8 mouse cellular contexts compared by ENCODE assay signal in the genomic region with DNA sequence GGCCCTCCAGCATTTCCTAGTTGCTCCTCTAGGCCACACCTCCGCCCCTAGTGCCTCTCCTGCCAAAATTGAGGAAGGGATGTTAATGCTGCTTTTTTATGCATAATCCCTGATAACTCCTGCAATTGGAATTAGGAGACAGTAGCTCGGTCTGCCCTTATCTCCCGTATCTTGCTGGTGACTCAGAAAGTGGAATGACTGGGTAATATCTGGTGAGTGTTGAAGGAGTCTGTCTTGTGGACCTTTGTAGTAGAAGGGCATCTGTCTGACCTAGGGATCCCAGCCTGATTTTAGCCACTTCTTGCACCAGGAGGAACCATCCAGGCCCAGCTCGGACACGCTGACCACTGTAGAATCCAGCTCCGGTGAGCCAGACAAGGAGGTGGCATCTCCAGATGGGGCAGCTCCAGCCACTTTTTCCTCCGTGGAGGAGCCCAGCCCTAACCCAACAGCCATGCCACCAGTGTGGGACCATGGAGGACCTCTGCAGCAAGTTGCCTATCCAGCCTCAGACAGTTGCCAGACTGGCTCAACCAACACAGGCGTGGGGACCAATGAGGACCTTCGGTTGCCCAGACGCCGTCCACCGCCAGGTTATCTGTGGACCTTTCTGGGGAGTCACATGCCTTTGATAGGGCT. TPM values are rescaled to one million over a fixed set of nuclear protein-coding genes. Genes with fewer than 3 reads are reported as not detected.
DNase-seq lines count a peak whose midpoint lies in the region; ATAC-seq and TF ChIP-seq lines count a peak whose summit lies in the region.

No protein-coding gene starts in this region.

- H3K9me3 ChIP-seq in heart, embryonic 14.5 days (ENCODE audit: control insufficient read depth, low read length) = no peaks in the 10 kb centered on the region
- H3K9me3 ChIP-seq in ES-E14 (ENCODE audit: control insufficient read depth, insufficient read depth, low read depth, low read length) = no peaks in the 10 kb centered on the region
- no peaks in the 10 kb centered on the region for H3K9me3 ChIP-seq in erythroblast, embryonic 14.5 days (ENCODE audit: control insufficient read depth, low read length)
- no peaks in the 10 kb centered on the region for H3K9me3 ChIP-seq in limb, embryonic 13.5 days
- H3K9me3 ChIP-seq in stomach, embryonic 15.5 days = no peaks in the 10 kb centered on the region

- in situ Hi-C loops in ES-E14 (cut with MboI; ENCODE audit: low sequenced_read_pairs in 2 of 2, unreplicated experiment in 2 of 2) = no loop called here

- peak overlapping the region; percentile 56 to 98 for H3K27ac ChIP-seq in heart, embryonic 14.5 days (replicated peaks in 1 of 2; ENCODE audit: control insufficient read depth in 1 of 2, insufficient read depth in 1 of 2, low read depth in 2 of 2, low read length in 2 of 2)
- H3K27ac ChIP-seq in ES-E14 (ENCODE audit: insufficient read depth, low read depth, low read length, poor library complexity, severe bottlenecking) = 0 out of 2 replicates have a peak overlapping the region, but pooled peaks have one; percentile 92
- H3K27ac ChIP-seq in limb, embryonic 13.5 days = peak overlapping the region; percentile 98
- H3K27ac ChIP-seq in stomach, embryonic 15.5 days = peak overlapping the region; percentile 99

- peak overlapping the region; percentile 82 for H3K4me2 ChIP-seq in heart, embryonic 14.5 days (ENCODE audit: low read length)
- peak overlapping the region; percentile 75 for H3K4me2 ChIP-seq in limb, embryonic 13.5 days (replicated peaks)
- peak overlapping the region; percentile 77 for H3K4me2 ChIP-seq in stomach, embryonic 15.5 days

- ATAC-seq in heart, embryonic 14.5 days (ENCODE audit: insufficient number of reproducible peaks, insufficient read depth, low FRiP score, low read depth) = no peak
- no peak; the same call in 1 of the 2 replicates for ATAC-seq in limb, embryonic 13.5 days (ENCODE audit: low FRiP score, low read depth)
- ATAC-seq in stomach, embryonic 15.5 days (ENCODE audit: insufficient read depth, low FRiP score, low read depth) = peak; percentile 20
- no peak; the same call in 1 of the 2 replicates for ATAC-seq in megakaryocyte progenitor cell, adult 5-6 weeks (replicated peaks; ENCODE audit: poor library complexity)

- no peaks in the 10 kb centered on the region for H3K27me3 ChIP-seq in heart, embryonic 14.5 days (ENCODE audit: control insufficient read depth, insufficient read depth, low read length)
- H3K27me3 ChIP-seq in erythroblast, embryonic 14.5 days (ENCODE audit: control insufficient read depth) = no peaks in the 10 kb centered on the region
- H3K27me3 ChIP-seq in limb, embryonic 13.5 days = no peaks in the 10 kb centered on the region
- no peaks in the 10 kb centered on the region for H3K27me3 ChIP-seq in stomach, embryonic 15.5 days (replicated peaks)

- WGBS in heart, embryonic 14.5 days = 54% methylated on average over 12 of the region's 12 CpGs
- WGBS in limb, embryonic 13.5 days = 69% methylated on average over 12 of the region's 12 CpGs
- WGBS in stomach, embryonic 15.5 days = 64% methylated on average over 12 of the region's 12 CpGs

- peak overlapping the region; percentile 88 for H3K9ac ChIP-seq in heart, embryonic 14.5 days (ENCODE audit: low read length)
- peak overlapping the region; percentile 98 for H3K9ac ChIP-seq in ES-E14 (ENCODE audit: insufficient read depth, low read depth, low read length, poor library complexity, severe bottlenecking)
- peak overlapping the region; percentile 84 for H3K9ac ChIP-seq in limb, embryonic 13.5 days
- peak overlapping the region; percentile 57; the same call in 1 of the 2 replicates for H3K9ac ChIP-seq in stomach, embryonic 15.5 days

- peaks cover 11 to 15% of the 10 kb centered on the region in 2 experiments for H3K4me1 ChIP-seq in heart, embryonic 14.5 days (ENCODE audit: control insufficient read depth in 2 of 2, insufficient read depth in 2 of 2, low read length in 2 of 2)
- peaks cover 2 to 4% of the 10 kb centered on the region in 2 experiments; a peak in 2 of 4 replicates for H3K4me1 ChIP-seq in ES-E14 (ENCODE audit: control insufficient read depth in 2 of 2, insufficient read depth in 2 of 2, low read length in 2 of 2, poor library complexity in 1 of 2)
- peaks cover 36% of the 10 kb centered on the region for H3K4me1 ChIP-seq in erythroblast, embryonic 14.5 days (ENCODE audit: control insufficient read depth)
- peaks cover 19% of the 10 kb centered on the region for H3K4me1 ChIP-seq in limb, embryonic 13.5 days
- peaks cover 15% of the 10 kb centered on the region for H3K4me1 ChIP-seq in stomach, embryonic 15.5 days

- peak overlapping the region; percentile 70 for H3K4me3 ChIP-seq in heart, embryonic 14.5 days (ENCODE audit: control insufficient read depth in 1 of 2, insufficient read depth in 1 of 2, low read depth in 1 of 2, low read length in 2 of 2)
- peak overlapping the region; percentile 82 to 91 for H3K4me3 ChIP-seq in ES-E14 (ENCODE audit: insufficient read depth in 1 of 2, low read depth in 1 of 2, low read length in 2 of 2, poor library complexity in 1 of 2, severe bottlenecking in 1 of 2)
- H3K4me3 ChIP-seq in erythroblast, embryonic 14.5 days (replicated peaks) = peak overlapping the region; percentile 94
- peak overlapping the region; percentile 67 for H3K4me3 ChIP-seq in limb, embryonic 13.5 days
- peak overlapping the region; percentile 72 for H3K4me3 ChIP-seq in stomach, embryonic 15.5 days (replicated peaks)

- peaks cover 24% of the 10 kb centered on the region for H3K36me3 ChIP-seq in heart, embryonic 14.5 days (ENCODE audit: control insufficient read depth, insufficient read depth, low read length)
- H3K36me3 ChIP-seq in ES-E14 (ENCODE audit: control insufficient read depth, insufficient read depth, low read length, poor library complexity, severe bottlenecking) = peaks cover 15% of the 10 kb centered on the region
- H3K36me3 ChIP-seq in erythroblast, embryonic 14.5 days (ENCODE audit: control insufficient read depth) = peaks cover 35% of the 10 kb centered on the region
- H3K36me3 ChIP-seq in limb, embryonic 13.5 days = peaks cover 38% of the 10 kb centered on the region
- peaks cover 15% of the 10 kb centered on the region; the same call in 1 of the 2 replicates for H3K36me3 ChIP-seq in stomach, embryonic 15.5 days

- DNase-seq in heart, adult 9 months (ENCODE audit: low spot score in 2 of 2) = no peak
- DNase-seq in ES-E14 (ENCODE audit: low read depth, low spot score) = no peak
- no peak for DNase-seq in layer of hippocampus, adult 9-11 months

TF ChIP-seq in ES-E14, 5 proteins besides CTCF, POLR2A, EP300 and RAD21:
- TF ChIP-seq MAFK (IDR thresholded peaks at IDR 0.05; ENCODE audit: insufficient read depth, low read depth, low read length) (no peak), ZNF384 (IDR thresholded peaks at IDR 0.05; ENCODE audit: low read depth, low read length) (no peak), HCFC1 (IDR thresholded peaks at IDR 0.05; ENCODE audit: borderline replicate concordance, insufficient read depth, low read length) (no peak), ZC3H11A (IDR thresholded peaks at IDR 0.05; ENCODE audit: borderline replicate concordance, low read depth, low read length) (no peak), CHD2 (IDR thresholded peaks at IDR 0.05; ENCODE audit: low read depth, low read length) (no peak)
TF ChIP-seq in ES-E14: peak in this region for 0.

RNA-seq across cellular contexts. Expression of a gene that starts 0.7 kb away (rescaled TPM):
- polyA plus RNA-seq in heart, embryonic 14.5 days (2014; fragmentation: Nextera tagmentation; extraction: Ambion mirVana) = 48.4 and 51.5 TPM in 2 replicates
- total RNA-seq in ES-E14 (2012; rRNA removed) = 13.6 and 19.8 TPM in 2 replicates
- 14.9 and 17.2 TPM in 2 replicates for polyA plus RNA-seq in erythroblast, embryonic 14.5 days (2012)
- polyA plus RNA-seq in limb, embryonic 13.5 days (2015; fragmentation: Nextera tagmentation; extraction: Ambion mirVana) = 51.4 and 53.7 TPM in 2 replicates
- polyA plus RNA-seq in stomach, embryonic 15.5 days (2015; fragmentation: Nextera tagmentation; extraction: Ambion mirVana) = 35.5 and 38.1 TPM in 2 replicates
- 41.4 and 48.9 TPM in 2 replicates for total RNA-seq in megakaryocyte progenitor cell, adult 5-6 weeks (2015)
- 15.0 and 25.0 TPM in 2 replicates for total RNA-seq in megakaryocyte progenitor cell, adult 5-6 weeks (2017)

RNA-seq across cellular contexts. Expression of a gene that starts 8.2 kb away (rescaled TPM):
- 0.49 and 0.69 TPM in 2 replicates for polyA plus RNA-seq in heart, embryonic 14.5 days (2014; fragmentation: Nextera tagmentation; extraction: Ambion mirVana)
- 0.45 and 0.69 TPM in 2 replicates for total RNA-seq in ES-E14 (2012; rRNA removed)
- polyA plus RNA-seq in erythroblast, embryonic 14.5 days (2012) = 0.09 and 0.12 TPM in 2 replicates
- 0.65 and 0.68 TPM in 2 replicates for polyA plus RNA-seq in limb, embryonic 13.5 days (2015; fragmentation: Nextera tagmentation; extraction: Ambion mirVana)
- 1.1 and 1.4 TPM in 2 replicates for polyA plus RNA-seq in stomach, embryonic 15.5 days (2015; fragmentation: Nextera tagmentation; extraction: Ambion mirVana)
- 39.0 and 43.7 TPM in 2 replicates for total RNA-seq in megakaryocyte progenitor cell, adult 5-6 weeks (2015)
- total RNA-seq in megakaryocyte progenitor cell, adult 5-6 weeks (2017) = 10.7 and 11.1 TPM in 2 replicates

RNA-seq across cellular contexts. Expression of a gene that starts 57.1 kb away (rescaled TPM):
- polyA plus RNA-seq in heart, embryonic 14.5 days (2014; fragmentation: Nextera tagmentation; extraction: Ambion mirVana) = 185 and 197 TPM in 2 replicates
- total RNA-seq in ES-E14 (2012; rRNA removed) = 151 and 195 TPM in 2 replicates
- 33.0 and 43.0 TPM in 2 replicates for polyA plus RNA-seq in erythroblast, embryonic 14.5 days (2012)
- polyA plus RNA-seq in limb, embryonic 13.5 days (2015; fragmentation: Nextera tagmentation; extraction: Ambion mirVana) = 379 and 395 TPM in 2 replicates
- 248 and 307 TPM in 2 replicates for polyA plus RNA-seq in stomach, embryonic 15.5 days (2015; fragmentation: Nextera tagmentation; extraction: Ambion mirVana)
- 496 and 582 TPM in 2 replicates for total RNA-seq in megakaryocyte progenitor cell, adult 5-6 weeks (2015)
- total RNA-seq in megakaryocyte progenitor cell, adult 5-6 weeks (2017) = 298 and 344 TPM in 2 replicates
